Mouse (Mus musculus) cerebellum, adult 2 months (tissue): ENCODE results near the gene Lrrc36. TPM values are rescaled to one million over a fixed set of nuclear protein-coding genes. Genes with fewer than 3 reads are reported as not detected.

ENCODE experiments used
- DNase-seq, 2 experiments: peaks; one replicate each; pipeline ENCODE4 v3.0.0; 2021
- H3K27ac ChIP-seq: fragments of 200-500 bp; 2 replicates; pipeline ENCODE4 v1.5.1; 2012; ENCODE audit warnings: low read length, control low read depth, inconsistent platforms; ENCODE audit not compliant: insufficient read depth
- H3K27me3 ChIP-seq: fragments of 200-500 bp; 2 replicates; pipeline ENCODE4 v1.6.1; 2012; ENCODE audit warnings: inconsistent platforms, mild to moderate bottlenecking, low read length, moderate library complexity; ENCODE audit not compliant: control insufficient read depth, insufficient read depth
- H3K4me1 ChIP-seq: fragments of 200-500 bp; 2 replicates; pipeline ENCODE4 v1.6.1; 2011; ENCODE audit warnings: low read length; ENCODE audit not compliant: control insufficient read depth, insufficient read depth
- H3K4me3 ChIP-seq: fragments of 200-500 bp; replicated peaks from 2 replicates; pipeline ENCODE3; 2011; ENCODE audit warnings: mild to moderate bottlenecking, low read depth, low read length, control low read depth; ENCODE audit not compliant: insufficient read depth
- CTCF ChIP-seq: fragments of 200-500 bp; IDR thresholded peaks from 2 replicates; pipeline ENCODE4 v1.5.1; 2011; ENCODE audit warnings: low read depth, mild to moderate bottlenecking, control low read depth, low read length, moderate library complexity, borderline replicate concordance; ENCODE audit not compliant: insufficient read depth
- POLR2A ChIP-seq: fragments of 200-500 bp; IDR thresholded peaks from 2 replicates; pipeline ENCODE4 v1.6.1; 2011; ENCODE audit warnings: low read length, control low read depth, borderline replicate concordance; ENCODE audit not compliant: insufficient read depth
- WGBS: fragments of 180-500 bp; shearing (Covaris S2); methylation state at CpG from one replicate; pipeline ENCODE4 v1.1.7; 2018; 5-methylcytosine and 5-hydroxymethylcytosine counted together
- polyA plus RNA-seq: library from polyadenylated mRNA; depleted of rRNA; stranded (reverse); fragments of >200 nt; gene quantifications from 2 replicates; pipeline ENCODE4 v1.2.3, GENCODE M21; 2012; rRNA removed

Lrrc36 gene
- 0.65 and 1.2 TPM in 2 replicates for polyA plus RNA-seq

DNA sequence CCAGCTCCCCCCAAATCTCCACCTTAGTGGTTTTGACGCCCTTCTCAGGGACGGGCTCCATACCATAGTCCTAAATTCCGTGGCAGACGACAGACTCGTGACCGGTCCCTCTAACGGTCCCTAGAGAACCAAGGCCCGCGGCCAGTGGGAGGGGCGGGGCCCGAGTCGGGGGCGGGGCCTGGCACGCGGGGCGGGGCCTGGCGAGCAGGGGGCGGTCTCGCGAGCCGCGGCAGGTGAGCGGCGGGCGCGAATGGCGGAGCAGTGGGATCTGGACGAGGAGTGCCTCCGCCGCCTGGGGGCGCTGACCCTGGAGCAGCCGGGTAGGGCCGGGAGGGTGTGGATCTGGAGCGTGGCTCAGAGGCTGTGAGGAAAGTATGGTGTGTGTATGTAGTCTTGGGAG, at the start of gene Lrrc36, which contains the start of gene Kctd19:
TSS of gene Lrrc36 (plus strand) at position 181 of the 400 bp plus-strand sequence.
TSS of gene Kctd19 (minus strand) at position 112 of the 400 bp plus-strand sequence.
- Histone ChIP-seq H3K27me3 (no peaks in the 10 kb centered on the region), H3K4me3 (peak within 1 kb of the TSS; percentile 51), H3K4me1 (peaks cover 4% of the 10 kb centered on the region; the same call in 1 of the 2 replicates), H3K27ac (no peak within 1 kb of the TSS)
- DNase-seq = peak; percentile 60 to 67
- TF ChIP-seq POLR2A = no peak
- TF ChIP-seq CTCF = peak; percentile 39; the same call in 1 of the 2 replicates
- 3% methylated on average over 34 of the region's 34 CpGs for WGBS

- Histone ChIP-seq H3K27me3 (no peaks in the 10 kb centered on the region), H3K27ac (no peak overlapping the region), H3K4me3 (no peak overlapping the region), H3K4me1 (peaks cover 3% of the 10 kb centered on the region; the same call in 1 of the 2 replicates)
- TF ChIP-seq POLR2A (no peak), CTCF (peak; percentile 11; the same call in 1 of the 2 replicates)
- WGBS = 71% methylated on average over 2 of the region's 2 CpGs
- no peak for DNase-seq
These were observed 46.3 kb upstream of the Lrrc36 start for GRCm38 (mm10) chr8:105367107-105367506.

DNA sequence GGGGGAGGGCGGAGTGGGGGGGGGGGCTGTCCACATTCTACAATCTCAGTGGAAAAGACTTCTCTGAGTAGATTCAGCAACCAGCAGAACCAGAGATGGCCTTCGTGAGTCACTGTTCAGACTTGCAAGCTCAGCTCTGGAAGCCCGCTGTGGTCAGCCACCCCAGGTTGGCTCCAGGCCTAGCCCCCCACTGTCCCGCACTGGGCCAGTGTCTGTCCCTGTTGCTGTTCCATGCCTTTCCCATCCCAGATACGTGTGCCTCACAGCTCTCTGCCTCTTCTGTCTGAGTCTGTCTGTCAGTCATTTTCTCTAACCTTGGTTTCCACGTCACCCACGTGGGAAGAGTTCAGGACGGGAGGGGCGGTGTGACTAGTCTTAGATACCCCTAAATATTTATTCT, 40.9 kb upstream of the Lrrc36 start:
- H3K27ac ChIP-seq = no peak overlapping the region
- peak; percentile 51 to 64 for DNase-seq
- H3K4me1 ChIP-seq = peaks cover 19% of the 10 kb centered on the region
- WGBS = 43% methylated on average over 9 of the region's 9 CpGs
- TF ChIP-seq CTCF = no peak
- TF ChIP-seq POLR2A = no peak
- no peak overlapping the region for H3K4me3 ChIP-seq
- H3K27me3 ChIP-seq = no peaks in the 10 kb centered on the region

GRCm38 (mm10) chr8:105373032-105373431, 40.3 kb upstream of the Lrrc36 start, which contains the start of gene Plekhg4:
TSS of gene Plekhg4 (plus strand) at chr8:105373274.
- 60% methylated on average over 2 of the region's 2 CpGs for WGBS
- Histone ChIP-seq H3K27me3 (no peaks in the 10 kb centered on the region), H3K4me1 (peaks cover 19% of the 10 kb centered on the region), H3K27ac (no peak within 1 kb of the TSS), H3K4me3 (no peak within 1 kb of the TSS)
- TF ChIP-seq POLR2A (no peak), CTCF (no peak)
- peak in 1 of 2 experiments; percentile 18 for DNase-seq

GRCm38 (mm10) chr8:105374513-105374966, 38.8 kb upstream of the Lrrc36 start:
- Histone ChIP-seq H3K27ac (no peak overlapping the region), H3K27me3 (no peaks in the 10 kb centered on the region), H3K4me1 (peaks cover 27% of the 10 kb centered on the region), H3K4me3 (no peak overlapping the region)
- peak in 1 of 2 experiments; percentile 38 for DNase-seq
- TF ChIP-seq CTCF = peak; percentile 54
- no peak for TF ChIP-seq POLR2A
- 26% methylated on average over 33 of the region's 33 CpGs for WGBS

DNA sequence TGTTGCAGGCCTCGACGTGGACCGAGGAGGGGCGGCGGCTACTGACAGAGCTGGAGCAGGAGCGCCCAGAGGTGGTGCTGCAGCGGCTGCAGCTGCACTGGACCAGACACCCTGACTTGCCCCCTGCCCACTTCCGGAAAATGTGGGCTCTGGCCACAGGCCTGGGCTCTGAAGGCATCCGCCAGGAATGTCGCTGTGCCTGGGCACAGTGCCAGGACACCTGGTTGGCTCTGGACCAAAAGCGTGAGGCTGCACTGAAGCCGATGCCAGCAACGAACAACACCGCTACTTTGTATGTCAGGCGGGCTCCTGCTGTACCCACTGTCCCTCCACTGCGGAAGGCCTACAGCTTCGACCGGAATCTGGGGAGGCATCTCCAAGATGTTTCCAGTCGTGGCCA, 34.7 kb upstream of the Lrrc36 start:
- TF ChIP-seq POLR2A (no peak), CTCF (no peak)
- Histone ChIP-seq H3K27ac (no peak overlapping the region), H3K4me1 (peaks cover 23% of the 10 kb centered on the region), H3K4me3 (no peak overlapping the region), H3K27me3 (no peaks in the 10 kb centered on the region)
- WGBS = 22% methylated on average over 19 of the region's 19 CpGs
- DNase-seq = peak; percentile 40 to 52

- WGBS = 41% methylated on average over 12 of the region's 12 CpGs
- no peaks in the 10 kb centered on the region for H3K27me3 ChIP-seq
- no peak overlapping the region for H3K4me3 ChIP-seq
- H3K27ac ChIP-seq = no peak overlapping the region
- H3K4me1 ChIP-seq = peaks cover 17% of the 10 kb centered on the region
- TF ChIP-seq CTCF (no peak), POLR2A (no peak)
- DNase-seq = no peak
These were observed 33.1 kb upstream of the Lrrc36 start for GRCm38 (mm10) chr8:105380308-105380707.

DNA sequence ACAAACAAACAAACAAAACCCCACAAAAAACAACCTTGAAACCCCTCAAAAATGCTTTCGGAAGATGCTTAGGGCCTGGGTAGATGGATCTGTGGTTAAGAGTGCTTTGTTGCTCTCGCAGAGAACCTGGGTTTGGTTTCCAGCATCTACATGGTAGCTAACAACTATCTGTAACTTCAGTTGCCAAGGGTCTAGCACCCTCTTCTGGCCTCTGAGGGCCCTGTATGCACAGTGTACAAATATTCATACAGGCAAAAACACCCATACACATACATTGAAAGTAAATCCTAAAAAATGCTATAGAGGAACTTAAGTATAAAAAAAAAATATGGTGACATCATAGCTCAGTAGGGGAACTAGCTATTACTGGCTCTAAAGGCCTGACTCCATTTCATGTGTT, 29.3 kb upstream of the Lrrc36 start:
- H3K27me3 ChIP-seq = no peaks in the 10 kb centered on the region
- H3K27ac ChIP-seq = no peak overlapping the region
- no peak for DNase-seq
- H3K4me1 ChIP-seq = peaks cover 14% of the 10 kb centered on the region; the same call in 1 of the 2 replicates
- 99% methylated on average over 2 of the region's 2 CpGs for WGBS
- TF ChIP-seq CTCF (no peak), POLR2A (no peak)
- H3K4me3 ChIP-seq = no peak overlapping the region
